Mouse (Mus musculus) limb, embryonic 15.5 days (tissue): ENCODE data around the gene Gjb6. TPM values are rescaled to one million over a fixed set of nuclear protein-coding genes. Genes with fewer than 3 reads are reported as not detected.

Experiments
- ATAC-seq: fragments of 200-750 bp; cut with Nextera tagmentation; 2 replicates; pipeline ENCODE4 v1.8.0; 2017; ENCODE audit warnings: low read depth, moderate TSS enrichment; ENCODE audit not compliant: insufficient number of reproducible peaks, low FRiP score, low TSS enrichment
- H3K27ac ChIP-seq: fragments of 300-500 bp; sonication (generic); 2 replicates; pipeline ENCODE4 v1.5.1; 2015; ENCODE audit warnings: moderate library complexity, mild to moderate bottlenecking, inconsistent platforms
- H3K27me3 ChIP-seq: fragments of 300-500 bp; sonication (generic); 2 replicates; pipeline ENCODE4 v1.6.1; 2015; ENCODE audit warnings: inconsistent platforms
- H3K36me3 ChIP-seq: fragments of 300-500 bp; sonication (generic); 2 replicates; pipeline ENCODE4 v1.6.1; 2015; ENCODE audit warnings: inconsistent platforms
- H3K4me1 ChIP-seq: fragments of 300-500 bp; sonication (generic); 2 replicates; pipeline ENCODE4 v1.6.1; 2015; ENCODE audit warnings: inconsistent platforms
- H3K4me2 ChIP-seq: fragments of 300-500 bp; sonication (generic); 2 replicates; pipeline ENCODE4 v1.6.1; 2015; ENCODE audit warnings: mild to moderate bottlenecking, inconsistent platforms
- H3K4me3 ChIP-seq: fragments of 300-500 bp; sonication (generic); 2 replicates; pipeline ENCODE4 v1.5.1; 2015; ENCODE audit warnings: mild to moderate bottlenecking, inconsistent platforms
- H3K9ac ChIP-seq: fragments of 300-500 bp; sonication (generic); 2 replicates; pipeline ENCODE4 v1.6.1; 2015; ENCODE audit warnings: inconsistent platforms
- H3K9me3 ChIP-seq: fragments of 300-500 bp; sonication (generic); 2 replicates; pipeline ENCODE4 v1.6.1; 2016; ENCODE audit warnings: inconsistent platforms
- WGBS: fragments of 180-500 bp; shearing (Covaris S2); methylation state at CpG from one replicate; pipeline ENCODE4 v1.1.7; 2015; 5-methylcytosine and 5-hydroxymethylcytosine counted together
- polyA plus RNA-seq: library from polyadenylated mRNA; unstranded; fragments of >200 nt; fragmentation: Nextera tagmentation; extraction: Ambion mirVana; gene quantifications from 2 replicates; pipeline ENCODE4 v1.2.1, GENCODE M21; 2015

Gene Gjb6
- polyA plus RNA-seq, 1 experiment from 2014 or later, result 65.0 TPM

DNA sequence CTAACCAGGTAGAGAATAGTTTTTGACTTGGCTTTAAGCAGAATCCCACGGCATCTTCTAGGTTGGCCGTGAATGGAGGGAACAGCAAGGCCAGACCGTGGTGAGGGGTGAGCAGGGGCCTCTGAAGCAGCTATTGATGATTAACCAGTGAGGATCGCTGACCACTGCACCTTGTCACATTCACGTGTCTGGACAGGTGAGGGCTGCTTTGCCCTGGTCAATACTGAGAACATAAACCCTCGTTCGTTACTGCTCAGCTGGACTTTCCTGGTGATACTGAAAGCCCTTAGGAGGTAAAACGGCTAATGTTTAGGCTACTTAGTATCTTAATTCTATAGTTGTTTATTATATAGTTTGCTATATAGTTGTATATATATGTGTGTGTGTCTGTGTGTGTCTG, 26.3 kb downstream of the Gjb6 start:
- Histone ChIP-seq H3K27me3 (peaks cover 51% of the 10 kb centered on the region), H3K4me1 (peaks cover 20% of the 10 kb centered on the region), H3K27ac (no peak overlapping the region), H3K36me3 (no peaks in the 10 kb centered on the region), H3K4me2 (no peak overlapping the region), H3K9me3 (no peaks in the 10 kb centered on the region), H3K9ac (no peak overlapping the region), H3K4me3 (no peak overlapping the region)
- WGBS, result 66% methylated on average over 8 of the region's 8 CpGs
- ATAC-seq, result no peak

DNA sequence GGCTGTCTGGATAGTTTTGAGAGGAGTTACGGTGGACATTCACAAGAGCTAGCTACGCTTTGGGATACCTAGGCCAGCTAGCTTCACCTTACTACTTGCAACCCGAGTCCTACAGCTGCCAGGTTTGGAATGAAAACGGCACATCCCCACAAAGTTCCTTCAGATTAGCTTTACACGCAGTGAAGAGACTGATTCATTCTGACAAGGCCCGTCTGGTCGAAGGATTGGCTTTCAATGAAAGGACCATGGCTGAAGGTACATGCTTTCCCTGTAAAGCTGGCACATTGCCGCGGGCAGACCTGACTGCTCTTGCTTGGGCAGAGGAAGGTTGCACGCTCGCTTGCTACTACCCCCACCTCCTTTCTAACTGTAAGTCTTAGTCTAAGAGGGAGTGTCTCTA, 27.7 kb downstream of the Gjb6 start:
- H3K4me2 ChIP-seq, result 0 out of 2 replicates have a peak overlapping the region, but pooled peaks have one; percentile 100
- WGBS, result 41% methylated on average over 11 of the region's 11 CpGs
- no peak overlapping the region for H3K9ac ChIP-seq
- ATAC-seq, result no peak
- no peaks in the 10 kb centered on the region for H3K36me3 ChIP-seq
- H3K27me3 ChIP-seq, result peaks cover 55% of the 10 kb centered on the region
- H3K27ac ChIP-seq, result no peak overlapping the region
- no peak overlapping the region for H3K4me3 ChIP-seq
- H3K4me1 ChIP-seq, result peaks cover 20% of the 10 kb centered on the region
- no peaks in the 10 kb centered on the region for H3K9me3 ChIP-seq

DNA sequence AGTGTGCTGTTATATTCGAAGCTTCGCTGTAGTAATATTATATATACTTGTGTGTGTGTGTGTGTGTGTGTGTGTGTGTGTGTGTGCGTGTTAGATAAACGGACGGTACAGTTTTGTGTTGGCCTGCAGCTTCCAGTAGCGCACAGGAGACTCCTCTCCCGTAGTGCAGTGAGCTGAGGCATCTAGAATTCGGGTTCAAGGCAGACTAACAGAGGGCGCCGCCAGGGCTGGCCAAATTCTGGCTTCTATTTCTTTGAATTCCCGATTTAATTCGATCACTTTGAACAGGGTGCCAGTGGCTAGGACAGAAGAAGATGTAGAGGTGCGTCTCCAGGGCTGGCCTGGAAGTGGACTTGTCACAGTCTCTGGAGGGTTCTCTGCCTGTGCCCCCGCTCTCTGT, 28.3 kb downstream of the Gjb6 start:
- peak overlapping the region; percentile 58; the same call in 1 of the 2 replicates for H3K4me3 ChIP-seq
- no peak for ATAC-seq
- H3K9me3 ChIP-seq, result no peaks in the 10 kb centered on the region
- H3K4me2 ChIP-seq, result peak overlapping the region; percentile 100
- no peak overlapping the region for H3K27ac ChIP-seq
- H3K36me3 ChIP-seq, result no peaks in the 10 kb centered on the region
- WGBS, result 13% methylated on average over 14 of the region's 14 CpGs
- no peak overlapping the region for H3K9ac ChIP-seq
- peaks cover 55% of the 10 kb centered on the region for H3K27me3 ChIP-seq
- H3K4me1 ChIP-seq, result peaks cover 20% of the 10 kb centered on the region

DNA sequence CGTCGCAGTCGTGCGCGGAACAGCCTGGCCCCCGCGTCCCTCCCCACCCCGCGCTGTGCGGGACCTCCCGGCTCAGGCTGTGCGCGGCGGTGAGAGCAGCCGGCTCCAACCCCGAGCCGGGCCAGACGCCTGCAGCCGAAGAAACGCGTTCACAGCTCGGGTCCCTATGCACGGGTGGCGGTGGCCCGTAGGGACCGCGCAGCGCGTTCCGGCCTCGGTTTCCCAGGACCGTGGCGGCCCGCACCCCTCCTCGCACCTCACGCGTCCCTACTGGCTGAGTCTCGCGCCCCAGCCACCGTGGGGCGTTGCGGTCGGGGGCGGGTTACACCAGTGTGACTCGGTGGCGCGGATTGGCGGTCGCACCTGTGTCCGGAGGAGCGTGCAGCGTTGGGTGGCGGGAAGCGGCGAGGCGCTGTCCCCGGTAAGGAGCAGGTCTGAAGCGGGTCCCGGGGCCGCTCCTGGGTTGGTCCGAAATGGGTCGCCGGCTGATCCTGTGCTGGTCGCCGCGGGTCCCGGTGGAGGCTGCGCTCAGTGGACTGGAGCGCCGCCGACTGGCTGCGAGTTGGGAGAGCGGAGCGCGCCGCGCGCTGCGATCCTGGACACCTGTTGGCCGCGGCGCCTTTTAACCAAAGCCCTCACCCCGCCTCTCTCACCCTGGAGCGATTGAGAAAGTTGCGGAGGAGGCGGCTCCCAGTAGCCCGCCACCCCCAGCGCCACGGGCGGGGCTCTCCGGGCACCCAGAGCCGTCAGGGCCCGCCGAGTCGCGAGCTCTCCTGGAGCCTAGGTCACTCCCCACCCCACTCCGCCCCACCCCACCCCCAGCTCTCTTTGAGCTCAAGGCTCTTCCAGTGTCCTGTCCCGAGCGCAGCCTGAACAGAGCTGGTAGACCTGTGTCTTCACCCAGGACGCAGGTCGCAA, 29.0 kb downstream of the Gjb6 start, which contains the start of gene Gjb2:
Gjb2 (minus strand) TSS at position 597 of the 918 bp plus-strand sequence.
- peak within 1 kb of the TSS; percentile 100 for H3K4me2 ChIP-seq
- peak; percentile 41; the same call in 1 of the 2 replicates for ATAC-seq
- H3K36me3 ChIP-seq, result no peaks in the 10 kb centered on the region
- WGBS, result under 1% methylated on average over 95 of the region's 101 CpGs
- H3K9me3 ChIP-seq, result no peaks in the 10 kb centered on the region
- H3K9ac ChIP-seq, result peak within 1 kb of the TSS; percentile 52
- H3K4me1 ChIP-seq, result peaks cover 24% of the 10 kb centered on the region
- H3K4me3 ChIP-seq, result peak within 1 kb of the TSS; percentile 58
- H3K27me3 ChIP-seq, result peaks cover 55% of the 10 kb centered on the region
- H3K27ac ChIP-seq, result peak within 1 kb of the TSS; percentile 67

DNA sequence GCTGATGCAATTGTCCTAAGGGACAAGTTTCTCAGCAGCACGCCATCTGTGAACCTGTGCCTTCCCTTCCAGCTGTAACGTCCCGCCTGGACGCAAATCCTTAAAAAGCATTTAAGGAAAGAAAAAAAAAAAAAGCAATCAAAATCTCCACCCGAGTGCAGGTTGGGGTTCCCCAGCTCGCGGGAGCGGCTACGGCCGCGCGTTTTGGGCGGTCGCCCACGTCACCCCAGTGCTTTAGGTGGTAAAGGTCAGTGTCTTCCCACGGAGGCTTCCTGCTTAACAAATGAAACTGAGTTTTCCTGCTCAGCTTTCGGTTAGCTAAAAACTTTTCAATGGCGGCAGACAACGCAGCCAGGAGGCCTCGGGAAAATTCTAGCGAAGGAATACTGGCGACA, 29.7 kb downstream of the Gjb6 start:
- no peaks in the 10 kb centered on the region for H3K36me3 ChIP-seq
- no peaks in the 10 kb centered on the region for H3K9me3 ChIP-seq
- WGBS, result 3% methylated on average over 22 of the region's 22 CpGs
- peak overlapping the region; percentile 67 for H3K27ac ChIP-seq
- peaks cover 55% of the 10 kb centered on the region for H3K27me3 ChIP-seq
- peak overlapping the region; percentile 58 for H3K4me3 ChIP-seq
- peaks cover 24% of the 10 kb centered on the region for H3K4me1 ChIP-seq
- H3K4me2 ChIP-seq, result peak overlapping the region; percentile 100
- no peak for ATAC-seq
- H3K9ac ChIP-seq, result peak overlapping the region; percentile 52

DNA sequence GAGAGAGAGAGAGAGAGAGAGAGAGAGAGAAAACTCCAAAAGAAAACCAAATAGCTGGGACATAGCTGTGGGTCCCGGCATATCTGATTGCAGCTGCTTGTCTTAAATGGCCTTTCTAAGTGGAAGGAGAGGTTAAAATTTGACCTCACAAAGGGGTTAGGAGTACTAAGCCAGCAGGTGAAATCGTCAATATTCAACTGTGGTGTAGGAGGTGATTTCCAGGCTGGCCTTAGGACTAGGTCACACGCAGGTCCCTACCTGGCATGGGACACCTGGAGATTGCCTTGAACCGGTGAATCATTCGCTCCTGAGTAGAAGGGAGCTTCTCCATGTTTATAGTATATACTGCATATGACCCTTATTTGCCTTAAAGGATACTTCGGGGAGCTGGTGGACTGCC, 30.3 kb downstream of the Gjb6 start:
- Histone ChIP-seq H3K36me3 (no peaks in the 10 kb centered on the region), H3K4me2 (peak overlapping the region; percentile 100; the same call in 1 of the 2 replicates), H3K4me1 (peaks cover 24% of the 10 kb centered on the region), H3K27me3 (peaks cover 55% of the 10 kb centered on the region), H3K27ac (0 out of 2 replicates have a peak overlapping the region, but pooled peaks have one; percentile 67), H3K4me3 (peak overlapping the region; percentile 58), H3K9me3 (no peaks in the 10 kb centered on the region), H3K9ac (no peak overlapping the region)
- ATAC-seq, result no peak
- 56% methylated on average over 6 of the region's 6 CpGs for WGBS

DNA sequence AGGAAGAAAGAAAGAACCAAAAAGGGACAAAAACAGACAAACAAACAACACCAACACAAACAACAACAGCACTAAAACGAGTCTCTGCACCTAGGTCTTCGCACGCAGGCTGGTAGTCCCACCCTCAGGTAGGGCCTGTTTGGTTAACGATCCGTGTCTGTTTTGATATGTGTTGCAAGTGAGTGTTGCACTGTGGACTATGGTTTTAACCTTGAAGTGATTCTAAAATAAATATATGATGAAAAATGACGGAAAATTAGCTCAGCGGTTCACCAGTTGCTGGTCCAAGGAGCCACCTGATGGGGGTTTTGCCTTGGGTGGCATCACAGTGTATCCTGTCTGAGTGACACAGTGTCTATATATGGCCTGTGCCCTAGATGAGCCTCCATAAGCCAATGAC, 31.8 kb downstream of the Gjb6 start:
- Histone ChIP-seq H3K4me2 (peak overlapping the region; percentile 26; the same call in 1 of the 2 replicates), H3K9me3 (no peaks in the 10 kb centered on the region), H3K4me3 (peak overlapping the region; percentile 58), H3K27me3 (peaks cover 43% of the 10 kb centered on the region), H3K36me3 (no peaks in the 10 kb centered on the region), H3K27ac (no peak overlapping the region), H3K9ac (no peak overlapping the region), H3K4me1 (peaks cover 24% of the 10 kb centered on the region)
- ATAC-seq, result no peak
- 69% methylated on average over 7 of the region's 7 CpGs for WGBS

DNA sequence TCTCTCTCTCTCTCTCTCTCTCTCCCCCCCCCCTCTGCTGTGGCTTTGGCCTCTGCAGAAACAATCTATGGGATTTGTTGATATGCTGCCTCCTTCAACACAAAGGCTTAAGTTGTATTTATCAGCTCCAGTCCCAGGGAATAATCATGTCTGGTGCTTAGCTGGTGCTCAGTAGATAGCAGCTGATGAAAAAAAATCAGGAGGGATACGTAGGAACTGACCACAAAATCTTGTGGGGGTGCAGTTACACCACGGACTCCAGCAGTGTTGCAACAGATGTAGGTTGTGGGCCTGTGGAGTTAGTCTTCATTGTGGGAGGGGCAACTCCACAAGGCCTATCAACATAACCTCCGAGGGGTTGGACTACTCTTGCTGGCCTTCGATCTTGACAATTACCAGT, 37.6 kb downstream of the Gjb6 start:
- H3K9me3 ChIP-seq, result no peaks in the 10 kb centered on the region
- no peak overlapping the region for H3K9ac ChIP-seq
- H3K27me3 ChIP-seq, result no peaks in the 10 kb centered on the region
- WGBS, result 69% methylated on average over 4 of the region's 4 CpGs
- H3K4me2 ChIP-seq, result no peak overlapping the region
- no peak overlapping the region for H3K27ac ChIP-seq
- no peaks in the 10 kb centered on the region for H3K36me3 ChIP-seq
- no peak for ATAC-seq
- H3K4me3 ChIP-seq, result no peak overlapping the region
- H3K4me1 ChIP-seq, result peaks cover 4% of the 10 kb centered on the region

DNA sequence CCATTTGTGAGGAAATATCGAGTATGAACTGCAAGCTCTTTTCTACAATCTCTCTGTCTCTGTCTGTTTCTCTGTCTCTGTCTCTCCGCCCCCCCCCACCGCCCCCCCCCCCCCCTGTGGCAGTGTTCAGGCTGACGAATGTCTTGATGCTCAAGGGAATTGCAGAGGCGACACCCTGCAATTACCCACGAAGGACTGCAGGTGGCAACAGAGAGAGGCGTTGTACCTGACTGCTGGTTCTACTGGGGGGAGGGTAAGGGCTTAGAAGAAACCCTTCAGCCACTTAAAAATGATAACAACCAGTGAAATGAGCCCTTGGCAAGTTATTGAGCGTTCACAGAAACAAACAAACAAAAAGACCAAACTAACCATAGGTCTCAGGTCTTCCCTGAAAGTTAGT, 40.4 kb downstream of the Gjb6 start:
- Histone ChIP-seq H3K9ac (no peak overlapping the region), H3K27me3 (no peaks in the 10 kb centered on the region), H3K4me3 (no peak overlapping the region), H3K36me3 (no peaks in the 10 kb centered on the region), H3K4me2 (no peak overlapping the region), H3K9me3 (no peaks in the 10 kb centered on the region), H3K27ac (no peak overlapping the region), H3K4me1 (no peaks in the 10 kb centered on the region)
- WGBS, result 11% methylated on average over 8 of the region's 8 CpGs
- no peak for ATAC-seq

DNA sequence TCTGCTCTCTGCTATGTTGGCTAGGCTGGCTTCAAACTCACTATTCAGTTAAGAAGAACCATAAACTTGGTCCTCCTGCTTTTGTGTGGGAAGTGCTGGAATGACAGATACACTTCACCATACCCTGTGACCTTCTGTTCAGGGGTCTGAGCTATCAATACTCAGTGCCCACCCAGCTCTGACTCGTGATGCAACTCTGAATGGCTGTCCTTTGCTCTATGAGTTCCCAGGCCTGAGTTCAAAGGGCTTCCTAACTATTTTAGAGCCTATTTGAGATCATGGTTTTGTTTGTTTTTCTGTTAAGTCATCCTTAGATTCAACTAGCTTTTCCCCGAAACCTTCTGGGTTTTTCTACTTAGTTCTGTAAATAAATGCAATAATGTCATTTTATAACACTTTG, 43.4 kb downstream of the Gjb6 start:
- H3K4me2 ChIP-seq, result no peak overlapping the region
- no peaks in the 10 kb centered on the region for H3K36me3 ChIP-seq
- no peak overlapping the region for H3K9ac ChIP-seq
- H3K27me3 ChIP-seq, result no peaks in the 10 kb centered on the region
- H3K4me3 ChIP-seq, result no peak overlapping the region
- H3K4me1 ChIP-seq, result no peaks in the 10 kb centered on the region
- no peaks in the 10 kb centered on the region for H3K9me3 ChIP-seq
- ATAC-seq, result no peak
- WGBS, result 60% methylated on average over 2 of the region's 2 CpGs
- no peak overlapping the region for H3K27ac ChIP-seq

DNA sequence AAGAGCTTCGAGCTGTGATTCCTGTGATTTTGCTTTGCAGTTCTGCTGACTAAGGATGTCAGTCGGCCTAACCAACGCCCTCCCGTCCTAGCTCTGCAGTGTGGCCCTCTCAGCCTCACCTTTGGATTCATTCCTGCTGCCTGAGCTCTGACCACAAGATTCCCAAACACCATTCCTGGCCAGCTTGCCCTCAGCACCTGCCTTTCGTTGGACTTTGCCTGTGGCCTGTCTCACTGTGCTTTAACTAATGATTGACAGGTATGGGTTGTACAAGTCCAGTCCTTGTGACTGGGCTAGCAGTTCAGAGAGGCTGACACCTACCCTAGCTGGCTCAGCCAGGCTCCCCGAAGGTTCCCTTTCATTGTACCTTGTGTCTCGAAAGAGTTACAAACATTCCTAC, 44.3 kb downstream of the Gjb6 start:
- no peak overlapping the region for H3K9ac ChIP-seq
- no peaks in the 10 kb centered on the region for H3K27me3 ChIP-seq
- WGBS, result 84% methylated on average over 7 of the region's 7 CpGs
- H3K27ac ChIP-seq, result no peak overlapping the region
- H3K4me3 ChIP-seq, result no peak overlapping the region
- no peaks in the 10 kb centered on the region for H3K9me3 ChIP-seq
- H3K4me1 ChIP-seq, result peaks cover 7% of the 10 kb centered on the region
- no peak for ATAC-seq
- H3K4me2 ChIP-seq, result no peak overlapping the region
- H3K36me3 ChIP-seq, result no peaks in the 10 kb centered on the region

DNA sequence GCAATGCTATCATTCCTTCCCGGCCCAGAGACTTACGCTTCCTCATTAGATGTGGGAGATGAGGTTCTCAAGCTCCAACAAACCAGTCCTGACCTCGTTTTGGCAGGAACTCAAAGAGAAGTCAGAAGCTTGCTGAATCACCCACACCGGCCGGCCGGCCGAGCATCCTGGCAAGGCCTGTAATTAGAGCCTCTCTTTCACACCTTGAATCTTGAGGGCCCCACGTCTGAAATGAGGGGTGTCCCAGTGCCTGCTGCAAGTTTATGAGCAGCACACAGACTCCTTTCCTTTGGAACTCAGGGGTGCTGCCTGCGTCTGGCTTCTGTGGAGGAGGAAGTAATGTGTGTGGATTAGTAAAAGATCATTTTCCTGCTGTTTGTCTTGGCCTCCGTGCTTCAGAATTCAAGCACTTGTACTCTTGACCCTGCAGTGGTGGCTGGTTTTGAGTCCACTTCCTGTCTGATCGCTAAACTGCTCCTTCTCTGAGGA, 49.2 kb downstream of the Gjb6 start:
- 11% methylated on average over 11 of the region's 11 CpGs for WGBS
- Histone ChIP-seq H3K4me2 (no peak overlapping the region), H3K9ac (no peak overlapping the region), H3K4me3 (no peak overlapping the region), H3K36me3 (no peaks in the 10 kb centered on the region), H3K4me1 (peaks cover 14% of the 10 kb centered on the region), H3K27ac (peak overlapping the region; percentile 11; the same call in 1 of the 2 replicates), H3K9me3 (no peaks in the 10 kb centered on the region), H3K27me3 (no peaks in the 10 kb centered on the region)
- ATAC-seq, result no peak
